Mouse (Mus musculus) erythroid progenitor cell, adult 5-6 weeks (primary cell): ENCODE measurements around the gene Celsr2. TPM values are rescaled to one million over a fixed set of nuclear protein-coding genes. Genes with fewer than 3 reads are reported as not detected.
A peak's percentile ranks its signal among the peaks of the same experiment; 100 is the strongest.

ENCODE experiments used
- ATAC-seq: replicated peaks from 2 replicates; pipeline ENCODE4 v1.8.0; 2016; ENCODE audit warnings: moderate number of reproducible peaks, mild to moderate bottlenecking, moderate TSS enrichment, inconsistent platforms; ENCODE audit not compliant: poor library complexity, low FRiP score, severe bottlenecking
- total RNA-seq, 2 experiments: library from RNA; stranded (forward) in 1 of 2; stranded (reverse) in 1 of 2; fragments of 150-400 nt in 1 of 2; fragments of 186-747, 209-891 nt in 1 of 2; gene quantifications; 2 replicates each; pipeline versions ENCODE4 v1.2.3 to v1.2.4; 2015 to 2017; ENCODE audit warnings: low replicate concordance in 2 of 2

Celsr2 gene
- total RNA-seq, 2 experiments from 2014 or later: 0.84 TPM; not detected in 1

DNA sequence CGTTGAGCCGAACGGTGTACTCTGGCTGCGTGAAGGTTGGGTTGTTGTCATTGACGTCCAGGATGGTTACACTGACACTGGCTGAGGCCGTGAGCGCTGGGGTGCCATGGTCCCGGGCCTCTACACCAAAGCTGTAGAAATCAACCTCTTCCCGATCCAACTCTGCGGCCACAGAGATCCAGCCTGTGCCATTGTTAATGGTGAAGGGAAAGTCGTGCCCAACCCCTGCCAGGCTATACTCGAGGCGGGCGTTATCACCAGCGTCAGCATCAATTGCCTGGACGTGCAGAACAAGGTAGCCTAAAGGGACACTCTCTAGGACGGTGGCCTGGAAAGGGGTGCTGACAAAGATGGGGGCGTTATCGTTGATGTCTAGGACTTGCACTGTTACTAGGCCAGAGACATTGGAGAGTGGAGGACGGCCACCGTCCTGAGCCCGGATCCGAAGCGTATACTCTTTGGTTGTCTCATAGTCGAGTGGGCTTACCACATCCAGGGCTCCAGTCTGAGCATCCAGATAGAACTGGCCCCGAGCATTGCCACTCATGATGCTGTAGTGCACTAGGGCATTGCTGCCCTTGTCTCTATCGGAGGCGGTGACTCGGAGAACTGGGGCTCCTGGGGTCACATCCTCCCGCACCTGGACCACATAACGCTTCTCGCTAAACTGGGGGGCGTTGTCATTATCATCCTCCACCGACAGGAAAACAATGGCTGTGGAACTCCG lies 1.6 kb downstream of the Celsr2 start:
- ATAC-seq: no peak

DNA sequence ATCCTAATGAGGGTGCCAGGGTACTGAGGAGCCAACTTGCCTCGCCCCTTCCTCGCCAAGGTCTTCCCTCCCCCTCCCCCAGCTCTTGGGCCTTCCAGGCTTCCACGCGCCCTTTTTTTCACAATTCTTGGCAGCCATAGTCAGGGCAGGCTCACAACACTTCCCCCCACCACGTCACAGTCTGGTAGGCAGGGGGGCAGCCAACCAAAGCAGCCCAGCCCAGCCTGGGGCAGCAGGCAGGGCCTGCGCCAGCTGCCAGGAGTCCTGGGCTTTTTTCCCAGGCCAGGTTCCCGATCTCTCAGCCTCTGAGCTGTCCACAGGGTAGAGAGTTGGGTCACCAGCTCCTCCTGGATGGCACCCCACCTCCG lies 3.6 kb downstream of the Celsr2 start:
- no peak for ATAC-seq

DNA sequence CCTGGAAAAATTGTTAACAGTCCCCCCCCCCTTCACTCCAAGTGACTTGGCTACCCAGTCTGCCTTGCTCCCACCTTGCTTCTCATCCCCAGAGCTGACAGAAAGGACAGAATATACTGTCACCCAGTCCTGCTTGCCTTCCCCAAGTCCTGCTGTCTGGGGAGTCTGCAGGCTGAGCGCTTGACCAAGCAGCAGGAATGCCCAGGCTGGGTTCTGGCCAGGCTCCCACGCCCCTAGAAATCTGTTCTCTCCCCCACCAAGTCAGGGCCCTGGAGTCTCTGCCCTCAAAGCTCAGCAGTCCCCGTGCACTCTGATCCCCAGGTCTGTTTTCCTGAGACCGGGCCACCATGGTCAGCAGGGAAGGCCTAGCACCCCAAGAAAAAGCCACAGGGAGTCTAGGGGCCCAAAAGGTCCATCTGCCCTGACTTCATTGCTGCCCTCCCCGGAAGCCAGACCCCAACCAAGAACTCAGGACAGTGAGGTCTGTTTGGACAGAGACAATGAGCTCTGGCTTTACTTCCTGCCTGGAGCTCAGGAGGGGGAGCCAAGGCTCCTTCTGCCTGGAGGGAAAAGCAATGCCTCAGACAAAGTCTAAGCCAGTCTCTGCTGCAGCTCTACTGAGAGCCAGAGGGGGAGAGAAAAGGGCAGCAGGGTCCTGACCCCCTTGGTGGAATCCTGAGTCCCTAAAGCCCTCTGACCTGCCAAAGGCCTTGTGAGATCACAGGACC lies 4.2 kb downstream of the Celsr2 start:
- ATAC-seq: no peak

DNA sequence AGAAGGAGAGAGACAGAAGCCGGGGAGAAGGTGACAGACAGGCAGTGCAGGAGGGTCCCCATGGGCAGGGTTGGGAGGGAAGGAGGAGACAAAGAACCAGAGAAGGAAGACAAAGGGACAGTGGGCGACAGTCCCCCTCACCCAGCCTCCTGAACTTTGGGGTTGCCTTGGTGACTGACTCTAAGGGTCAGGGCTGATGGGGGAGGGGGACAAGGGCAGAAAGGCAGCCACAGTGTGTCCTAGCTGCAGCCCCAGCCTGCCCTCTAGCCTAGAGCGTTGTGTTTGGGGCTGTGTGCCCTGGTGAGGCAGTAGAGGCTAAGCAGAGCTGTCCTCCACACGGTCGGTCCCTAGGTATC lies 5.0 kb downstream of the Celsr2 start:
- ATAC-seq: no peak

DNA sequence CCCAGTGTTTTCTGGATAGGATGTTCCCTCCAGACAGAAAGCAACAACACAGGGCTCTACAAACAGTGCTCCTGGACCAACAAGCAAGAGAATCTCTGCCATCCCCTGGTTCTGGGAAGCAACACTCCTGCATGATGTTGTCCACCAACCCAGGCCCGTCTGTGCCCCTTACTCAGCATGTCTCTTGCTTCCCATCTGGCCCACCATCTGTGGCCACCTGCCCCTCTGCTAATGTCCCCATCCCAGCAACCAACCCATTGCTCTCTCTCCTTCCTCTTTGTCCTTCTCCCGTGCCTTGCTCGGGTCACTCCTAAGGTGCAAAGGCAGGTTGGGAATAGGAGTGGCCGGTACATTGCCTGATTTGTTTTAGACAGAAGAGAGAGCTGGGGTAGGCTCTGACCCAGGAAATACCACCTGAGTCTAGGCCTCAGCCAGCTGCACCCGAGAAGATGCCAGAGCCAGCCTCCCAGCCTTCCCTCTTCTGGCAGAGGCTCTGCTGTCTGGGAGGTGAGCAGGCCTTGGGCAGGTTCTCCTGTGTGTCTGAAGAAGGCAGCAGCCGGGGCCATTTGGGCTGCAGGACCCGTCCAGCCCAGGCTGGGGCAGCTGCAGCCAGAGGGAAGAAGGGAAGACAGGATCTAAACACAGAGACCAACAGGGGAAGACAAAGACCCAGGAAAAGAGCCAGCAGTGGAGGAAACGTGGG lies 5.5 kb downstream of the Celsr2 start:
- no peak for ATAC-seq

DNA sequence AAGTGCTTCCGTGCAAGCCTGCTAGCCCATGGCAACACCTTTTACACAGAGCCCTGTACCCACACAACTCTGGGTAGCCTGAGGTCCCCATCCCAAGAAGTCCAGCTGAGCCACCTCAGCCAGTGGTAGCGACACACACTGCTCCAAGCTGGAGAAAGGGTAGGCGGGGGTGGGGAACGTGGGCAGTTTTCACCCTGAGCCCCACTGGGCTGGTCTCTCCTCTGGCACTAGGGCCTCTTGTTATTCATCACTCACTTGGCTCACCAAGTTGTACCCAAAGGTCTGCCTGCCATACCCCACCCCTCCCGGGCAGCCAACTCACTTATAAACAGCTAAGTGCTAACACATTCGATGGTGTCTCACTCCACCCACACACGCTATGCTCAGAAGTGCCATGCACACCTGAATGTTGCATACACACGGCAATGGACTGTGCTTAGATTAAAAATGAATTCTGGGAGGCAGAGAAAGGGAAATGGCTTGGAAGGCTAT lies 6.8 kb downstream of the Celsr2 start:
- ATAC-seq: no peak

DNA sequence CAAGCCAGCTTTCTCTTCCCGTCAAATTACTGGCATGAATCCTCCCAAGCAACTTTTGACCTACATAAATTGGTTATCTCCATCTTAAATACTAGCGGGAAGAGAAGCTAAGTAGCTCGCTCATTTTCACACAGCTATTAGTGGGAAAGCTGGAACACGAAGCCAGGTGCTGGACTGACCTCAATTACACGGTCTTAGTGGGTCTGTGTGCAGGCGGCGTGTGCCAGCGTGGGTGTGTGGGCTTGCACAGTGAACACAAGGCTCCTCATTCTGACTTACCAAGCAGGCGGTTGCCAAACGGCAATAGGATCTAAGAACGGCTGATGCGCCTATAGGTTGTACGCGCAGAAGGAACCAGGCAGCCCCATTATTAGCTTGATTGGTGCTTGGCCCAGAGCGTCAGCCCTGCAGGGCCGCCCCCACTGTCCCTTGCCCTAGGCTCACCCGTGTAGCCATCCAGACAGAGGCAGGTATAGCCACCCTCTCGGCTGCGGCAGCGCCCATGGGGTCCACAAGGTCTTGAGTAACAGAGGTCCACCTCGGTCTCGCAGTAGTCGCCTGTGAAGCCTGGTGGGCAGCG lies 9.0 kb downstream of the Celsr2 start:
- ATAC-seq: no peak

DNA sequence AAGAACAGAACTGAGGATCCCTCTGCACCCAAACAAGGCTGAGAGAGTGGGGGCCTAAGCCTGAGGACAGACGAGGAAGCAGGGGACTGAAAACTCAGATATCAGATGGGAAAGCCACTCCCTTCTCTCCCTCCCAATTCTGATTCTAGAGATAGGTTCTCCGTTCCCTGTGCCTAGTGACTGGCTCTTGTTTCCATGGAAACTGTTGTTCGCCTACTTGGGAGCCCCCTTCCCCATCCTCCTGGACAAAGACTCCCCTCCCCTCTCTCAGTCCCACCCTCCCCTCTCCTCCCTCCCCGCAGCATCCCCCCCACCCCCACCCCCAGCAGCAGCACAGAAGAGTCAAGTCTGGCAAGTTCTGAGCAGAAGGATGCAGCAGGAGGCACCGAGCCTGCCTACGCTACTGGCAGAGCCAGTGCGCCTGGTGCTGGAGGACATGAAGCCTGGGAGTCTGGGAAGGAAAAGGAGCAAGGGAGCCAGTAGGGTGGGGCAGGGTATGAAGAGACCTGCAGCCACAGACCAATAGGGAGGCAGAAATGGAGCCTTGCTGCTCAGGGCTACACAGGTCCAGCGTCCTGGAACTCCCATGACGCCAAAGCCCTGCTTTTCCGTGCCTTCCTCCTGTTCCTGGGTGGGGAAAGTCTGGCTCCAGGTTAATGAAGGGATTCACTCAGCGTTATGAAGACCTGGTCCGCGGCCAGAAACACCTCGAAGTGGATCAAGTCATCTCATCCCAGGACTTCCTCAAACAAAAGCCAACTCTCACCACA lies 9.6 kb downstream of the Celsr2 start:
- ATAC-seq: no peak

DNA sequence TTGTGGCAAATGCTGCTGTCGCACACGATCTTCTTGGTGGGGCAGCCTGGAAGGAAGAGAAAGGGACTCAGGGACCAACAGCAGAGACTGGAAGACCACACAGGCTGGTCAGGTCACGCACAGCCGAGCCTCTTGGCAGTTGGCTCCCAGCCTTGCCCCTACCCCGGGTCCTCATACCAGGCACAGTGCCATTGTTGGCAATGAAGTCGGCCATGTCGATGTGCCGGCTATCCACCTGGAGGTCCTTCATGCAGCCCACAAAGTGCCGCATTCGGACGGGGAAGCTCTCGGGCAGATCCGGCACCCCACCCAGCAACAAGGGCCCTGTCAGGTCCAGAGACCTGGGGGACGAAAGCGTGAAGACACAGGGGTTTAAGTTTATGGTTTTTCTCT lies 12.8 kb downstream of the Celsr2 start:
- no peak for ATAC-seq

DNA sequence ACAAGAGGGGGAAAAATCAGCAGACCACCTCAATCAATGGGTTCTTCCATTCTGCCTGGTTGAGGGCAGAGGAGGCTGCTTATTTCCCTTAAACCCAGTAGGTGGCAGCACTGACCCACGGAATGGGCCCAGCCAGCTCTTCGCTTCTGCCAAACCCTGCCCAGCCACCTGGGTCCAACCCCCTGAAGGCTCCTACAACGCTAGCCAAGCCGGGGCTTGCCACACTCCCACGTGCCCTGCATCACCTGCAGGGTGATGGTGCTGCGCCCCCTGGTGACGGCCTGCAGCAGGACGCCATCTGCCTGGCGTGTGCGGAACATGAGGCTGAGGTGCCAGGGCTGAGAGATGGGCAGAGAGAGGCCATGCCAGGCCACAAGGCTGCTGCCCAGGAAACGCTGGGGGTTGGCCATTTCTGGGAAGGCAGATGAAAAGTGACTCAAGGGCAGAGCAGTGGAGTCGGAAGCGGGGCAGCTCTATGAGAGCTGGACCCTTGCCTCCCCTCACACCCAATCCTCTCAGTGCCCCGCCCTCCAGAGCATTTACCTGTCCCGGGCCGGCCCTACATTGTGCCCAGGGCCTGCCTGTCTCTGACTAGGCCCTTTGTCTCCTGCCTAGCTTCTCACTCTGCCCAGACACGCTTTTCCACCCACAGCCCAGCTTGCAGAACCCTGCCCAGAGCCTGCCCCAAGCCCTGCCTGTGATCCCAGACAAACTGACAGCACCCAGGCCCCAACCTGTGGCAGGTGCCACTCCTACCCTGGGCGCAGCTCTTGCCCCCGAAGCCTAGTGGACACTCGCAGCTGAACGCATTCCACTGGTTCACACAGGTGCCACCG lies 13.4 kb downstream of the Celsr2 start:
- ATAC-seq: peak; percentile 71

DNA sequence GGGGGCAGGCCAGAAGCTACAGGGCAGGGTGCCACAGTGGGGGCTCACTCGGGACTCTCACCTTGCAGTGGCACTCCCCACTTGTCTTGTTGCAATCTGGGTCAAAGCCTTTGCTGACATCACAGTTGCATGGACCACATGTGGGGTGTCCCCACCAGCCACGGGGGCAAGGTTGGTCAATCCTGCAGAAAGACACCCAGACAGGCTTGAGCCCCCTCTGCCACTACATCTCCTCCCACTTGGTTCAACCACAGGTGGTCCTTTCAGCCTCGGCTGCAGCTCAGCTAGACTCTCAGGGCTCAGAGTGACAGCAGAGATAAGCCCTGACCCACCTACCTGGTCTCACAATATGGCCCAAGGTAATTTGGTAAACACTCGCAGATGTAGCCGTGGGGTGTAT lies 14.9 kb downstream of the Celsr2 start:
- no peak for ATAC-seq

DNA sequence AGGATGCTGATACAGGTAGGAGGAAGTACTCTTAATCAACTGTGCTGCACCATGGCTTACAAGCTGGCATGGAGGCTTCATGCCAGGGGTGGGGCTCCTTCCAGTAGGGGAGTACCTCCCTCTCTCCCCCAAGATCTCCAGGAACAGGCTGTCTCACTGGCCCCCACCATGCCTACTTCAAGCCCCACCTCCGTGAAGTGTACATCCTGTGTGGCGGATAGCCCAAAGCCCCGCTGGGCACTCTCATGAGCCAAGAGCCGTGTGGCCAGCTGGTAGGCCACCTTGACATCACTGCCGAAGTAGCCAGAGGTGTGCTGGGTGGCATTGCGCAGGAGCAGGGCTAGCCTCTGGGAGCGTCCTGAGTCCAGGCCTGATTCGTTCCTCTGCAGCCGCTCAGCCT lies 17.1 kb downstream of the Celsr2 start:
- no peak for ATAC-seq

DNA sequence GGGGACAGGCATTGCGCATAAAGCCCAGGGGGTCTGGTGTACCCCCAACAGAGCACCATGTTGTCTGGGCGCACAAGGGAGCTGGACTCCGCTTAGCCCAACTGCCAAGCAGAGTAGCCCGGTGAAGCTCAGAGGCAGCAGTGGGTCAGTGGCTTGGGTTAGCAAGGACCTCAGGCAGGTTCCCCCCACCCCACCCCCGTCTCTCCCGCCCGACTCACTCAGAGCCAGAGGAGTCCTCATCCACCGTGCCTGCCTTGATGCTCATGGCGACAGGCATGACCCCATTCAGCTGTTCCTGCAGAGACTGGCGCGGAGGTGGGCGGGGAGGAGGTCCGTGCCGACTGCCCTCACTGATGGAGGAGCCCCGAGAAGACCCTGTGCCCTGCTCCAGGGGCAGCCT lies 22.6 kb downstream of the Celsr2 start:
- ATAC-seq: no peak

DNA sequence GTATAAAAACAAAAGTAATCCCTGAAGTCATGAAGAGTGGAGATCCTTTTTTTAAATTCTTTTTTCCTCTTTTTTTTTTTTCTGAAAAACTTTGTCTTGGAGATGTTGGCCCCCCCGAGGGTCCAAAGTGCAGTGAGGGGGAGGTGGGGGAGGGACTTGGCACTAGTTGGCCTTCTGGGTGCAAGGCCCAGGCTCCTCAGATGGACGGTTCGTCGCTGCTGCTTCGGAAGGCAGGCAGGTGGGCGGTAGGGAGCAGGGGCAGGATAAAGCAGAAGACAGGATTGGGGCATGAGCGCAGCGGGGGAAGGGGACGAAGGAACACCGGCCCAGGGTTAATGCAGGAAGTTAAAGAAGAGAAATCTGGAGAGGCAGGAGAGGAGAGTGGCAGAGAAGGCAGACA lies 23.1 kb downstream of the Celsr2 start:
- ATAC-seq: no peak

DNA sequence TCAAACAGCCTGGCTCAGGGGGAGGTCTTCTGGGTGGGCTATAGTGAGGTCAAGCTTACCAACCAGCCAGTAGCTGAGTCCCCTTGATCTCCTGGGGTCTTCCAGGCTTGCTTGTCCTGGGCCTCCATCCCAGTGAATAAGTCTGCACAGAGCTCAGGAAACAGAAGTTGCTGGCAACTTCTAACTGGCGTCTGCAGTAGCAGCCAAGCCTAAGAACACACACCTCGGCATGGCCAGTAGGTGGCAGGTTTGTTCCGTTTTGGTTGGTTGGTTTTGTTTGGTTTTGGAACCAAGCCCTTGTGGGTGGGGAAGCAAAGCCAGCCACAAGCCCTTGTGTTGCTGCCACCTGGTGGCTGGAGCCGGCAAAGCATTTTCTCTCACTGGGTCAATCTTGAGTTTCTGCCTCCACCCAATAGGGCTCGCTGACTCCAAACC lies 26.2 kb downstream of the Celsr2 start:
- peak; percentile 92 for ATAC-seq

DNA sequence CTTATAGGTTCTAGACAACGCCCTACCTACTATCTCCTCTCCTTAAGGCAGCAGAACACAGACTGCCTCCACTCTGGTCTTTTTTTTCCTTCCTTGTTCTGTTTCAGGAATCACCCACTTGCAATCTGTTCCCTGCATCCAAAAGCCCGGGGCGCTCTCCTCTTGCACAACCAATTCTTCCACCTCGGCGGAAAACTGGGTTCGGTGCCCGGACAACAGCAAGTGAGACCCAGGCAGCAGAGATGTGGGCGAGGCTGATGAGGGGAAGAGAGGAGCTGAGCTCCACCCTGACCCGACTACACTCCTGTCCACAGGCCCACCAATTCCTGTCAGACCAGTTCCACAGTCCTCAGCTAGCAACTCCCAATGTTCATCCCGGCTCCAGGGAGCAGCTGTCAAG lies 29.2 kb downstream of the Celsr2 start:
- ATAC-seq: no peak

DNA sequence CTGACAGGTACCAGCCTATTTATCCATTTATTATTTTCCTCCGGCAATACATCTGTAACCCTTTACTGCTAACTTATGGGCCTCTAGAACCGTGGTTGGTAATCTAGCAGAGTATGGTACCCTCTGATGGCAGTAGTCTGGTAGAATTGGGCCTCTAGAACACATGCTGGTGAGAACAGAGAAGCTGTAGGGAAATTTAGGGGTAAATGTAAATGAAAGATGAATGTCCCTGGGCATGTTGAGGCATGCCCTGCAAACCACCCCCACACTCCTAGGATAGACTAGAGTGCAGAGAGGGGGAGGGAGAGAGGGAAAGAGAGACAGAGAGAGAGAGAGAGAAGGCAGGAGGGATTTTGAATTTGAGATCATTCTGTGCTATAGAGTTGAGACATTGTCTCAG lies 30.9 kb downstream of the Celsr2 start:
- no peak for ATAC-seq

DNA sequence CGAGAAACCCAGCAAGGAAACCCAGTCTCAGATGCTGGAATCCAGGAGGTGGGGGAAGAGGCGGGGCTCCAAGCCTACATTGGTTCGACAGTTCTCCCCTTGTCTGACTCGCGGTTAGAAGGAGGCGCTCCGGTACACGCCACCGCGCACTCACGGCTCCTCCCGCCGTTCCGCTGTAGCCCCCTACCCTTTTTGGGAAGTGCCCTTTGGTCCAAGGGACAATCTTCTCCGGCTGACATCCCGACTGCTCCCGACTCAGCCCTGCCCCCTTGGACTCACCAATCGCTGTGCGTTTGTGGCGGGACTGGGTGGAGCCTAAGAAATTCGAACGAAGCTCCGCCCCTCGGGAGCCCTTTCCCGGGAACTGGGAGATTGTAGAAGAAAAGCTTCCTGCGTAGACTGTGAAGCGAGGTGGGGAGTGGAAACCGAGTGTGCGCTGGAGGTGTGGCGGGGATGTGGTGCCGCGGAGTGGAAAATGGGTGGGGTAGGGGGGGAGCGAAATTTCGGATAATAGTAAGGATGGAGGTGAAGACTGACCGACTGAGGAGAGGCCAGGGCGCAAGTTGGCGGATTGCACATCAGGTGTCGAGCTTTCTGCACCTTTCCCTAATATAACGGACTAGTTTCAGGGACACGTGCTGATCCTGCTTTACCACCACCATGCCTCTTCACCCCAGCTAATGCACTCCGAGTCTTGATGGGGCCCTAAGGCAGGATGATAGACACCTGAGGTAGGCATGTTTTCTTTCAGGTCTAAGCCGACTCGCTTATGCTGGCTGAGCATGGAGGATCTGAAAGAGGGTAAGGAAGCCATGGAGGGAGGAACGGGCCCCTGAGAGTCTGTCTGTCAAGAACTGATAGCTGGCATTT lies 31.6 kb downstream of the Celsr2 start, which contains the start of gene Psrc1:
Gene Psrc1 (plus strand): TSS at position 355 of the 870 bp plus-strand sequence.
- peak; percentile 90 for ATAC-seq
